Mouse (Mus musculus) myocyte (in vitro differentiated cells): ENCODE results near the gene Kcnt2. TPM values are rescaled to one million over a fixed set of nuclear protein-coding genes. Genes with fewer than 3 reads are reported as not detected.

Source experiments
- H3K27me3 ChIP-seq: one replicate; pipeline ENCODE4 v1.6.1; 2011; ENCODE audit not compliant: control insufficient read depth, insufficient read depth, insufficient read length
- H3K36me3 ChIP-seq: one replicate; pipeline ENCODE4 v1.6.1; 2011; ENCODE audit not compliant: control insufficient read depth, insufficient read depth
- H3K4me2 ChIP-seq: one replicate; pipeline ENCODE4 v1.6.1; 2011; ENCODE audit warnings: low read depth, control low read depth
- H3K4me3 ChIP-seq: one replicate; pipeline ENCODE4 v1.5.1; 2011; ENCODE audit warnings: mild to moderate bottlenecking, control low read depth, moderate library complexity
- H3K79me2 ChIP-seq: one replicate; pipeline ENCODE4 v1.6.1; 2011; ENCODE audit not compliant: control insufficient read depth, insufficient read depth
- H3ac ChIP-seq: one replicate; pipeline ENCODE4 v1.6.1; 2011; ENCODE audit not compliant: control insufficient read depth, insufficient read length
- CEBPB ChIP-seq: IDR thresholded peaks from 2 replicates; pipeline ENCODE4 v1.6.1; 2011; ENCODE audit warnings: mild to moderate bottlenecking, moderate library complexity; ENCODE audit not compliant: poor library complexity, insufficient read depth, severe bottlenecking
- E2F4 ChIP-seq: IDR thresholded peaks from one replicate; pipeline ENCODE4 v1.6.1; 2011; ENCODE audit warnings: mild to moderate bottlenecking, control low read depth, moderate library complexity; ENCODE audit not compliant: insufficient read depth
- MAX ChIP-seq: IDR thresholded peaks from one replicate; pipeline ENCODE4 v1.6.1; 2011; ENCODE audit warnings: low read depth, mild to moderate bottlenecking, control low read depth
- MYOD1 ChIP-seq, 3 experiments: IDR thresholded peaks; one replicate each; pipeline ENCODE4 v1.6.1; 2011; ENCODE audit warnings: control low read depth in 2 of 3, low read depth in 2 of 3, mild to moderate bottlenecking in 2 of 3, moderate library complexity in 1 of 3; ENCODE audit not compliant: insufficient read length in 2 of 3, control insufficient read depth in 1 of 3
- MYOG ChIP-seq, 3 experiments: IDR thresholded peaks; one replicate each; pipeline ENCODE4 v1.6.1; 2011; ENCODE audit warnings: control low read depth in 2 of 3, low read depth in 2 of 3, mild to moderate bottlenecking in 2 of 3; ENCODE audit not compliant: insufficient read length in 2 of 3, control insufficient read depth in 1 of 3, insufficient read depth in 1 of 3
- POLR2A ChIP-seq: IDR thresholded peaks from one replicate; pipeline ENCODE4 v1.6.1; 2011; ENCODE audit warnings: low read depth, mild to moderate bottlenecking, control low read depth, moderate library complexity; ENCODE audit not compliant: insufficient read length
- POLR2AphosphoS2 ChIP-seq: IDR thresholded peaks from one replicate; pipeline ENCODE4 v1.6.1; 2011; ENCODE audit warnings: low read depth, control low read depth; ENCODE audit not compliant: insufficient read length
- REST ChIP-seq: IDR thresholded peaks from one replicate; pipeline ENCODE4 v1.6.1; 2011; ENCODE audit warnings: mild to moderate bottlenecking, control low read depth, moderate library complexity; ENCODE audit not compliant: insufficient read depth, insufficient read length
- SRF ChIP-seq: IDR thresholded peaks from one replicate; pipeline ENCODE4 v1.6.1; 2011; ENCODE audit warnings: low read depth; ENCODE audit not compliant: control insufficient read depth, insufficient read length
- TCF12 ChIP-seq: IDR thresholded peaks from one replicate; pipeline ENCODE4 v1.6.1; 2011; ENCODE audit warnings: mild to moderate bottlenecking, control low read depth; ENCODE audit not compliant: poor library complexity, insufficient read depth, severe bottlenecking
- TCF3 ChIP-seq: IDR thresholded peaks from one replicate; pipeline ENCODE4 v1.6.1; 2011; ENCODE audit warnings: low read depth, control low read depth; ENCODE audit not compliant: insufficient read length
- USF1 ChIP-seq: IDR thresholded peaks from one replicate; pipeline ENCODE4 v1.6.1; 2011; ENCODE audit warnings: low read depth, mild to moderate bottlenecking, control low read depth, moderate library complexity
- polyA plus RNA-seq: library from polyadenylated mRNA; unstranded; fragments of >200 nt; fragmentation: generic; extraction: Trizol; gene quantifications from one replicate; pipeline ENCODE4 v1.2.1, GENCODE M21; 2012; ENCODE audit warnings: missing spikeins

Kcnt2 gene
- polyA plus RNA-seq, 1 experiment, result 0.19 TPM

GRCm38 (mm10) chr1:140608765-140609297 lies 362.9 kb downstream of the Kcnt2 start:
- H3K36me3 ChIP-seq, result no peaks in the 10 kb centered on the region
- no peak overlapping the region for H3K4me2 ChIP-seq
- H3ac ChIP-seq, result no peak overlapping the region
- H3K79me2 ChIP-seq, result no peaks in the 10 kb centered on the region
- TF ChIP-seq MAX, result no peak
- TF ChIP-seq CEBPB, result no peak
- no peak for TF ChIP-seq POLR2AphosphoS2
- TF ChIP-seq TCF3, result no peak
- TF ChIP-seq MYOD1 (IDR thresholded peaks at IDR 0.05; ENCODE audit: control insufficient read depth in 1 of 3, insufficient read length in 2 of 3, low read depth in 2 of 3), result no peak
- no peak for TF ChIP-seq SRF
- no peak for TF ChIP-seq REST
- no peak for TF ChIP-seq USF1
- TF ChIP-seq TCF12, result no peak
- TF ChIP-seq MYOG (IDR thresholded peaks at IDR 0.05; ENCODE audit: control insufficient read depth in 1 of 3, insufficient read depth in 1 of 3, insufficient read length in 2 of 3, low read depth in 2 of 3), result no peak
- TF ChIP-seq POLR2A, result no peak
- no peak for TF ChIP-seq E2F4
- no peak overlapping the region for H3K4me3 ChIP-seq
- H3K27me3 ChIP-seq, result no peaks in the 10 kb centered on the region

- TF ChIP-seq SRF (no peak), MAX (no peak), MYOG (IDR thresholded peaks at IDR 0.05; ENCODE audit: control insufficient read depth in 1 of 3, insufficient read depth in 1 of 3, insufficient read length in 2 of 3, low read depth in 2 of 3) (no peak), POLR2A (no peak), TCF12 (no peak), REST (no peak), MYOD1 (IDR thresholded peaks at IDR 0.05; ENCODE audit: control insufficient read depth in 1 of 3, insufficient read length in 2 of 3, low read depth in 2 of 3) (no peak), POLR2AphosphoS2 (no peak), TCF3 (no peak)
- Histone ChIP-seq H3ac (no peak overlapping the region), H3K36me3 (no peaks in the 10 kb centered on the region), H3K27me3 (no peaks in the 10 kb centered on the region), H3K4me2 (no peak overlapping the region), H3K4me3 (no peak overlapping the region), H3K79me2 (no peaks in the 10 kb centered on the region)
Observed at GRCm38 (mm10) chr1:140613101-140613500, 367.1 kb downstream of the Kcnt2 start.

DNA sequence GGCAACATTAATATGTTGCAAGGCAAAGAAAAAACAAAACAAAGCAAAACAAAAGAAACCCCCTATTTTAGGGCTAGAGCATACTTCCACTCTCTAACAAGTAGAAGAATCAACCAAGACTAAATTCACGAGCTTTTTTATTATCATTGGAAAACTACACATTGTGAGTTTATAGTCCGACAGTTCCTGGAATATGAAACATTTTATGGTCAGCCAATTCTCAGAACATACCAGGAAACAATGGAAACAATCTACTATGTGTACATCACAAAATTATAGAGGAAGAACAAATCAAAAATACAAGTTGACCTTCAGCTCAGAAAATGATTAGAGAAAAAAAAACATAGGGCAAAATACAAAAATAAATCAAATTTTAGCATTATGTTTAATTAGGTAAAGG lies 368.9 kb downstream of the Kcnt2 start:
- Histone ChIP-seq H3K79me2 (no peaks in the 10 kb centered on the region), H3K4me3 (no peak overlapping the region), H3ac (no peak overlapping the region), H3K4me2 (no peak overlapping the region), H3K27me3 (no peaks in the 10 kb centered on the region), H3K36me3 (no peaks in the 10 kb centered on the region)
- TF ChIP-seq REST (no peak), MAX (no peak), POLR2A (no peak), TCF3 (no peak), TCF12 (no peak)

DNA sequence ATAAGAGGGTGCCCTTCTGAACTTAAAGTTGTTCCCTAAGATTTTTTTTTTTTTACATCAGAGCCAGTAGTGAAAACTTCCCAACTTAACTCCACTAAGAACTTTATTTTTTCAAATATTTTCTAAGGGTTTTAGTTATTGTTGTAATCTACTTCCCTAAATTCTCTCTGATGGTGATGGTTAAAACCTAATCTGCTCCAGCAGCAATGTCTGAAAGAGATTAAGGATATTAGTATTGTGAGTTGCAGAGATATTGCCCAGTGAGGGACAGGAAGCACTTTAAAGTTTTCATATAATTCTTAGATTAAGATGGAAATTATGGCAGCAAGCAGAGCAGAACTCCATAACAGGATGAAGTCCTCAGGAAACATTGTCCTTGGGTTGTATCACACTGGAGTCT lies 372.2 kb downstream of the Kcnt2 start:
- Histone ChIP-seq H3K4me2 (no peak overlapping the region), H3K79me2 (no peaks in the 10 kb centered on the region), H3K27me3 (no peaks in the 10 kb centered on the region), H3K4me3 (no peak overlapping the region), H3K36me3 (no peaks in the 10 kb centered on the region), H3ac (no peak overlapping the region)
- TF ChIP-seq TCF12 (no peak), SRF (no peak), MAX (no peak), REST (no peak), MYOD1 (IDR thresholded peaks at IDR 0.05; ENCODE audit: control insufficient read depth in 1 of 3, insufficient read length in 2 of 3, low read depth in 2 of 3) (no peak), POLR2AphosphoS2 (no peak), TCF3 (no peak), MYOG (IDR thresholded peaks at IDR 0.05; ENCODE audit: control insufficient read depth in 1 of 3, insufficient read depth in 1 of 3, insufficient read length in 2 of 3, low read depth in 2 of 3) (no peak), E2F4 (no peak), CEBPB (no peak)

DNA sequence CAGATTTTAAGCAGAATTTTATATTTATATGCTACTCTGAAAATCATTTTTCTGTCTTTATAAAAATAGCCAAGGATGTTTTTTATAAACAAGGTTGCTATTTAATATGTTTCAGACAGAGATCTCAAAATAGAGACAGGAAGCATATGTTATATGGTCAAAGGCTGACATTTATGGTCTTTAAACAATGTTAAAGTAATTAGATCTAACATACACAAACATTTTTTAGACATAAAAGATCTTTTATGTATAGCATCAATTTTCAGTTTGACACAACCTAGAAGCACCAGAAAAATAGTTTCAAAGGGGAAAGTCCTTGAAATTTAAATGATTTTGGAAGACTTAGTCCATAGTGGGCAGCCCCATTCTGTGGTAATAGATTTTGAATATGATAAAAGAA lies 379.0 kb downstream of the Kcnt2 start:
- H3ac ChIP-seq, result no peak overlapping the region
- H3K36me3 ChIP-seq, result no peaks in the 10 kb centered on the region
- H3K79me2 ChIP-seq, result no peaks in the 10 kb centered on the region
- H3K4me3 ChIP-seq, result no peak overlapping the region
- H3K4me2 ChIP-seq, result no peak overlapping the region
- TF ChIP-seq MYOG (IDR thresholded peaks at IDR 0.05; ENCODE audit: control insufficient read depth in 1 of 3, insufficient read depth in 1 of 3, insufficient read length in 2 of 3, low read depth in 2 of 3), result no peak
- TF ChIP-seq E2F4, result no peak
- TF ChIP-seq POLR2A, result no peak
- TF ChIP-seq TCF3, result no peak
- no peaks in the 10 kb centered on the region for H3K27me3 ChIP-seq
